Mouse (Mus musculus): ENCODE measurements around the gene Usp25. TPM values are rescaled to one million over a fixed set of nuclear protein-coding genes. Genes with fewer than 3 reads are reported as not detected.
A peak's percentile ranks its signal among the peaks of the same experiment; 100 is the strongest.

Gene Usp25
- total RNA-seq (2021), result 10 to 100 TPM; 79.1 to 87.6 TPM
- long read RNA-seq, experiment 1, full-length matches to known transcripts, result 1 of 38 reads
- long read RNA-seq, experiment 1, partial matches to known transcripts, result 25 of 38 reads
- long read RNA-seq, experiment 1, other reads (novel, unspliced or antisense), result 12 of 38 reads
- long read RNA-seq, experiment 2, full-length matches to known transcripts, result 1 of 56 reads
- long read RNA-seq, experiment 2, partial matches to known transcripts, result 20 of 56 reads
- long read RNA-seq, experiment 2, other reads (novel, unspliced or antisense), result 35 of 56 reads

- peak; percentile 87 to 91 for DNase-seq
- intact Hi-C loops (cut with DNase I), result loop anchor here (5.0 kb wide), 1 partner anchor 64 kb away; no protein-coding TSS in a partner anchor
These were observed at the start of gene Usp25 for GRCm38 (mm10) chr16:77013427-77014320. TSS of gene Usp25 (plus strand) at chr16:77013706.

GRCm38 (mm10) chr16:76967593-76968275 is 45.8 kb upstream of the Usp25 start:
- intact Hi-C loops (cut with DNase I), result no loop called here
- no peak for DNase-seq

- intact Hi-C loops (cut with DNase I), result no loop called here
- no peak for DNase-seq
These were observed 42.3 kb upstream of the Usp25 start for GRCm38 (mm10) chr16:76971211-76971610.

DNA sequence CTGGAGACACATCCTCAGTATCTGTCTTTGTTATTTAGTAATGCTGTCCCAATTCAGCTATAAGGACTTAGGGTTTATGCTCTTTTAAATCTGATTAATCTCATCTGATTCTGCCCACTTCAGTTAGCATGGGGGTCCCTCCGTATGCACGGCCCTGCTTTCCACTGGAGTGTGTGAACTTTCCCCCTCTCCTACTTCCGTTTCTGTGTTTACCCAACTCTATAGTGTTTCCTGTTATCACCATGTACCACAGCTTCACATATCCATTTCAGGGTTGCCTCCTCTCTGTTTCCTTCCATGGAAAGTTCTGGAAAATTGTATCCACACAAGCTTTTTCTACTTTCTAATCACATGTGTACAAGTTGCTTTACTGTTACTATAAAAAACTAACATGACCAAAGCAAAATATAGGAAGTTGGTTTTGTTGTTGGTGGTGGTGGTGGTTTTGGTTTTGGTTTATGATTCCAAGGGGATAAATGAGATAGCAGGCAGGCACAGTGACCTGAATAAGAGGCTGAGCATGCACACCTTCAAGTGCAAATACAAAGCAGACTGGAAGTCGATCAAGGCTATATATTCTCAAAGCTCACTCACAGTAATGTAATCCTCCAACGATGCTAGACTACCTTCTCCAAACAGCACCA is 36.6 kb upstream of the Usp25 start:
- intact Hi-C loops (cut with DNase I), result no loop called here
- no peak for DNase-seq

GRCm38 (mm10) chr16:76983696-76984095 is 29.8 kb upstream of the Usp25 start:
- no peak for DNase-seq
- intact Hi-C loops (cut with DNase I), result no loop called here

GRCm38 (mm10) chr16:76987711-76988110 is 25.8 kb upstream of the Usp25 start:
- intact Hi-C loops (cut with DNase I), result no loop called here
- DNase-seq, result no peak

- intact Hi-C loops (cut with DNase I), result no loop called here
- no peak for DNase-seq
These were observed 9.6 kb upstream of the Usp25 start for GRCm38 (mm10) chr16:77003900-77004299.

GRCm38 (mm10) chr16:77009173-77009572 is 4.3 kb upstream of the Usp25 start:
- DNase-seq, result no peak
- intact Hi-C loops (cut with DNase I), result no loop called here

DNA sequence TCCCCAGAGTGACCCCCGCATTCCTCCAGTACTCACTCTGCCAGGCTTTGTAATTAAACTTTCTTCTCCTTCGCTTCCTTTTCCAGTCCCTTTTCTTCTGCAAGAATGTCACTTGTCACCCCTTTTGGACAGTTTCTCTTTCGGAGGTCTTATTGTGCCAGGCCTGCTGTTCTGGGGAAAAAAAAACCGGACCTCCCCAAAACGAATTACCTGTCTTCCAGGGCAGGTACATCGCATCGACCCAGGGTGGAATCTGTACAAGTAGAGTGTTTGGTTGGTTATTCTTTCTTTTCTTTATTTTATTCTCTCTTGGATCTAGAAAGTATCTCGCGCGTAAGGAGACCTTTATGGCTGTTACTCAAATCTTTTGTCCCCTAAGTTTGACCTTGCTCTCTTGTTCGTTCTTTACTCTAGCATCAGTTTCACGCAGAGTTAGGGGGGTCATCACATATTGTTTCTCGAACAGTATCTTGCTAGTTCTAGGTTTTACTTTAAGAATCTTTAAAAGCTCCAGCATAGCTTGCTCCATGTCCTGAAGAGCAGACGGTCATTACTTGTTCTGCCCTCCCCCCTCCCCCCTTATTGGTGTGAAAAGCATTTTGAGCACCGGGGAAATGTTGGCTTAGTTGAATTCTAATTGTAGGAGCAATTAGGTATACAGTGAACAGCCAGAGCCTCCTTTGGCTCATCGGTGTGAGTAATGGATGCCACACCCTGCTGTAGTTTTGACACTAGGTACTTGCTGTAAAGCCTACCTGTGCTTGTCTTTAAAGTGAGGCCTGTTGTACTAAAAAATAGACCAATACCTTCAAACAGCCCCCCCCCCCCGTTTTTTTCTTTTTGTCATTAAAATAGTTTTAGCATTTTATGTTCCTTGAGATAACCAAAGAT is 1.1 kb downstream of the Usp25 start:
- DNase-seq, result no peak
- intact Hi-C loops (cut with DNase I), result loop anchor here (5.0 kb wide), 1 partner anchor 63 kb away; no protein-coding TSS in a partner anchor

- no peak for DNase-seq
- intact Hi-C loops (cut with DNase I), result no loop called here
These were observed 2.2 kb downstream of the Usp25 start for GRCm38 (mm10) chr16:77015380-77016346.

DNA sequence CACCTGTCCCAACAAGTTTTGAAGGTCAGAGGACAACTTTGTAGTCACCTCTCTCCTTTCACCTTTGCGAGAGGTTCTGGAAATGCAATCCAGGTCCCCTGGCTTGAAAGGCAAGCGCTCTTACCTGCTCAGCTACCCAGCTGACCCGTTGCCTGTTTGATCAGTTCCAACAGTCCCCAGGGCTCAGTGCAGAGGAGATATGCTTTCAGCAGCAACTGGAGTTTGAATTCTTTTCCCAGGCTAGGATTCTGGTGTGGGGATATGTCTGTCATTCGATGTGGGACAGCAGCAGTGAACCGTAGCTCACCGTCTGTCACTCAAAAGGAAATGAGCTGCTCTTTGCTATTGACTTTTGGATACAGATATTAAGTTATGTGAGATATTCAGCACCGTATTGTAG is 4.4 kb downstream of the Usp25 start:
- intact Hi-C loops (cut with DNase I), result no loop called here
- DNase-seq, result no peak

DNA sequence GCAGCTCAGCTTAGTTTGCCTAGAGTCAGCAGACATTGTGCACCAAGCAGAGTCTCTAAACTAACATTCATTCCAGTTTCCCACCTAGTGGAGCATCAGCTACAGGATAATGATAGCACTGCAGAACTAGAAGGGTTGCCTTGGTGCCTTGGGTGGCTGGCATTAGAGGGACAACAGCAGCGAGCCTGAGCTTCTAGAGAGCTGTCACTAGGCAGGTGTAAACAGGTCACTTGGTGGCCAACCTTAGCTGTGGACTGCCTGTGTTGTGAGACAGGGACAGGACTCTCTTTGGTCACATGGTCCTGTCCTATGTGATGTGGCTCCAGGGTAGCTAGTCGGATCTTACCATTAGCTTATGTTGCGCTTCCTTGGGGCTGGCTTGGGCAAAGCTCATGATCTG is 6.7 kb downstream of the Usp25 start:
- DNase-seq, result no peak
- intact Hi-C loops (cut with DNase I), result no loop called here

- intact Hi-C loops (cut with DNase I), result no loop called here
- DNase-seq, result no peak
These were observed 10.3 kb downstream of the Usp25 start for GRCm38 (mm10) chr16:77023627-77024379.

GRCm38 (mm10) chr16:77026099-77026498 is 12.6 kb downstream of the Usp25 start:
- intact Hi-C loops (cut with DNase I), result no loop called here
- no peak for DNase-seq

DNA sequence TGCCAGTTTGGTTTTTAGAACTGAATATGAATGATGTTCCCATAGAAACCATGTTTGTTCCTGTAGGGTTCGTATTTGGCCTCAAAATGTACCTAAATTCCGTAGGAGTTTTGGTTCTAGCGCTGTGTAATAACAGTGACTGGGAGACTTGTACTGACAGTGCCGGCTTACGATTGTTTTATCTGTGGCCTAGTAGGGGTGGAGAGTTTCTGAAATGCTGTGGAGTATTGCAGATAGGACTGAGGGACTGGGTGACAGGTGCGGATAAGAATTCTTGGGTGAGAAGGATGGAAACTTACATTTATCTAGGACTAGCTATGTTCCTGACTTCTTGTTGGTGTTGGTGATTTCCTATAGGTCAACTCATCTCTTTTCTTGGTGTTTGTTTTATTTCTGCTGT is 13.4 kb downstream of the Usp25 start:
- intact Hi-C loops (cut with DNase I), result no loop called here
- DNase-seq, result no peak

GRCm38 (mm10) chr16:77027976-77028686 is 14.6 kb downstream of the Usp25 start:
- intact Hi-C loops (cut with DNase I), result no loop called here
- no peak for DNase-seq

Measured in gastrocnemius, postnatal 36 days (tissue).